Mouse (Mus musculus): ENCODE data around the gene Tmprss3.

The Tmprss3 gene

GRCm38 (mm10) chr17:31136291-31136690 is 62.5 kb downstream of the Tmprss3 start:
- DNase-seq: no peak

- DNase-seq: no peak
Measured at GRCm38 (mm10) chr17:31134913-31135312, 63.9 kb downstream of the Tmprss3 start.

- no peak for DNase-seq
Measured at GRCm38 (mm10) chr17:31133776-31134175, 65.0 kb downstream of the Tmprss3 start.

GRCm38 (mm10) chr17:31131269-31131821 is 67.4 kb downstream of the Tmprss3 start:
- no peak for DNase-seq

- no peak for DNase-seq
Measured at GRCm38 (mm10) chr17:31129452-31129851, 69.3 kb downstream of the Tmprss3 start, which contains the start of gene Tff3. TSS of gene Tff3 (minus strand) at chr17:31129646.

All from kidney, postnatal 4 days (tissue).